Mouse (Mus musculus) thymus, adult 2 months (tissue): ENCODE measurements around the gene Map7d3. TPM values are rescaled to one million over a fixed set of nuclear protein-coding genes. Genes with fewer than 3 reads are reported as not detected.

ENCODE experiments used
- DNase-seq: peaks from one replicate; pipeline ENCODE4 v3.0.0; 2021
- H3K27ac ChIP-seq: fragments of 200-500 bp; 2 replicates; pipeline ENCODE4 v1.5.1; 2012; ENCODE audit warnings: low read length, control low read depth; ENCODE audit not compliant: control insufficient read depth, insufficient read depth
- H3K27me3 ChIP-seq: fragments of 200-500 bp; 2 replicates; pipeline ENCODE4 v1.6.1; 2012; ENCODE audit warnings: mild to moderate bottlenecking, low read length, moderate library complexity, mixed read lengths; ENCODE audit not compliant: control insufficient read depth, insufficient read depth
- H3K36me3 ChIP-seq: fragments of 200-500 bp; 2 replicates; pipeline ENCODE4 v1.6.1; 2012; ENCODE audit warnings: mild to moderate bottlenecking, low read length, moderate library complexity; ENCODE audit not compliant: control insufficient read depth, insufficient read depth
- H3K4me1 ChIP-seq: fragments of 200-500 bp; replicated peaks from 2 replicates; pipeline ENCODE4 v1.6.1; 2012; ENCODE audit warnings: low read length; ENCODE audit not compliant: control insufficient read depth, insufficient read depth
- H3K4me3 ChIP-seq: fragments of 200-500 bp; 2 replicates; pipeline ENCODE4 v1.5.1; 2012; ENCODE audit warnings: mild to moderate bottlenecking, low read length, control low read depth, moderate library complexity; ENCODE audit not compliant: control insufficient read depth, insufficient read depth
- CTCF ChIP-seq: fragments of 200-500 bp; IDR thresholded peaks from 2 replicates; pipeline ENCODE4 v1.5.1; 2012; ENCODE audit warnings: mild to moderate bottlenecking, control low read depth, low read length, moderate library complexity, borderline replicate concordance; ENCODE audit not compliant: control insufficient read depth, poor library complexity, insufficient read depth; ENCODE audit errors: extremely low read depth
- POLR2A ChIP-seq: fragments of 200-500 bp; IDR thresholded peaks from 2 replicates; pipeline ENCODE4 v1.6.1; 2012; ENCODE audit warnings: mild to moderate bottlenecking, low read length, control low read depth, moderate library complexity; ENCODE audit not compliant: control insufficient read depth, poor library complexity, insufficient read depth; ENCODE audit errors: extremely low read depth
- WGBS: fragments of 180-500 bp; shearing (Covaris S2); methylation state at CpG from one replicate; pipeline ENCODE4 v1.1.7; 2018; 5-methylcytosine and 5-hydroxymethylcytosine counted together
- polyA plus RNA-seq: library from polyadenylated mRNA; depleted of rRNA; stranded (reverse); fragments of >200 nt; gene quantifications from 2 replicates; pipeline ENCODE4 v1.2.3, GENCODE M21; 2012

Map7d3 gene
- polyA plus RNA-seq, 1 experiment: not detected

DNA sequence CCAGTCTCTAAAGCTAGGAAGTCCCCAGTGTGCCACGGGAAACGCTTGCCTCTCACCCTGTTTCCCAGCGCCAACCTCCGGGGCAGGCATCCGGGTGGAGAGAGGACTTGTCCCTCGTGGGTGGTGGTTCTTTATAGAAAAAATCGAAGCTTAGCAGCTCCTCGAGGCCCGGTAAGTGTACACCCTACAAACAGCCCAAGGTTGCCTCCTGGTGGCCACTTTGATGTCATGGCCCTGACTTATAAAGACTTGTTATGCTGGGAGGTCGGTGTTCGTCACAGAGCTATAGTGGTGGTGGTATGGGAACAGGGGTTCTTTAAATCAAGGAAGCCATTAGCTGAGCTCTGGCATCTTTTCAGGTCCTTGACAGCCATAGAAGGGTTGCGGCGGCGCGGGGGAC is 30.9 kb downstream of the Map7d3 start:
- DNase-seq: peak; percentile 11
- WGBS: 47% methylated on average over 15 of the region's 15 CpGs
- no peaks in the 10 kb centered on the region for H3K4me1 ChIP-seq

DNA sequence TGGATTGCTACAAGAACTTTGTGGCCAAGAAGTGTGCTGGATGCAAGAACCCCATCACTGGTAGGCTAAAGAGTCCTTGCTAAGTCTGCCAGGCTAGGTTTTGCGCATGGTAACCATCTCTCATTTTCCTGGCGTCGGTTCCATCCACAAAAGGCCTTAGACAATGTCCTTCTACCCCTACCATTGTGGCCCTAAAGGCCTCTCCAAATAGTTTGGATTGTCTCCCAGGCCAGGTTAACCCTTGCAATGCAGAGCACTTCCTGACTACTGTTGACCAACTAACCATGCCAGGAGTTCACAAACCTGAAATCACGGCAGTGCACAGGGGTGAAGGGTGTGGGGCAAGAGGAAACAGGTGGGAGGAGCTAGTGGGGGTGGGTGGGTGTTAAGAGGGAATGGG is 31.5 kb downstream of the Map7d3 start:
- Histone ChIP-seq H3K4me1 (no peaks in the 10 kb centered on the region), H3K27ac (no peak overlapping the region), H3K4me3 (no peak overlapping the region), H3K36me3 (no peaks in the 10 kb centered on the region), H3K27me3 (no peaks in the 10 kb centered on the region)
- TF ChIP-seq POLR2A: no peak
- no peak for TF ChIP-seq CTCF
- 95% methylated on average over 4 of the region's 4 CpGs for WGBS
- DNase-seq: no peak

More for the DNA sequence above, 30.9 kb downstream of the Map7d3 start:
- Histone ChIP-seq H3K4me3 (no peak overlapping the region), H3K27ac (no peak overlapping the region), H3K27me3 (no peaks in the 10 kb centered on the region), H3K36me3 (no peaks in the 10 kb centered on the region)
- no peak for TF ChIP-seq POLR2A
- no peak for TF ChIP-seq CTCF

DNA sequence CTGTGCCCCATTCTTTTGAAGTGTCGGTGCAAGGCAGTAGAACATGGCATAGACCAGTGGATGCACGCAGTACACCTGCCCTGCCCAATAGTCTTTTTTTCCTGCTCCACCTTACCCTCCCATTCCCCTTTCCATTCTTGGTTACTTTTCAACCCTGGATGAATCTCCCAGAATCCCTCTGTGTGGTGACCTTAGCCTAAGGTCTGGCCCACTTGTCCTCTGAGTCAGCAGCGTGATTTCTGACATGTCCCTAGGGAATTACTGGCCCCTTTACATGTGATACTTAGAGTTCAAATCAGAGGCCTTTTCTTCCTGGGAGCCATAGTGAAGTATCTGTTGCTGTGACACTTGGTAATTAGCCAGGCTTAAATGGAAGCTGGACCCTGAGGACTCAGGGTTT is 34.6 kb downstream of the Map7d3 start:
- TF ChIP-seq POLR2A (no peak), CTCF (no peak)
- H3K27ac ChIP-seq: no peak overlapping the region
- 80% methylated on average over 3 of the region's 3 CpGs for WGBS

DNA sequence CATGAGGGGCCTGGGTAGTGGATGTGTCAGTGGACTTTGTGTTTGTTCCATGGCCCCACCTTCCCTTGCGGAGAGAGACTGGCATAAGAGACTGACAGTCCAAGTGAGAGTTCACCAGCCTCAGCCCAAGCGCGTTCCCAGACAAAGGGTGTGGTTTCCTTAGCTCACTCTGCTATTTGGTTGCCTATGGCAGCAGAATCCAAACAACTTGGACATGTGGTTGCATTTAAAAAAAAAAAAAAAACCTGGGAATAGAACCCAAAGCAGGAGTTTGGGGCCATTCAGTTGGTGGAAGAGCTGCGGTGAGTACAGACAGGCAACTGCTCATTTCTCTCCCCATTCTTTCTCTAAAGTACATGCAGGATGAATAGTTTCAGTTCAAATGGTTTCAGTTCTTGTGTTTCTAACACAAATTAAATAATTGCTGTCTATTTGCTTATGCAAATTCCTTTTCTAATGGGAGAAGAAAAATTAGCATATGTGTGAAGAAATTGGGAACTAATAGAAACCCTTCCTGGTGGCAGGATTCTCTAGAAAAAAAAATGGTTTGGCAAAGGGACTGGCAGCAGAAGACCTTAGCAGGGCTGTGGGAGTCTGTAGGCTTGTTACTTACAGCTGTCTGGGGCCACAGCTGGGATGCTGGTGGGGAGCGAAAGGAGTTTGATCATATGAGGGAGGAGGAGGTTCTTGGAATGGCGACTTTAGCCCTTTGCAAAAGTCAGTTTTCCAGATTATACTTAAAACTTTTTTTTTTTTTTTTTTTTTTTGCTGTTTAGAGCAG is 35.7 kb downstream of the Map7d3 start:
- no peaks in the 10 kb centered on the region for H3K4me1 ChIP-seq
- no peak for DNase-seq
- no peaks in the 10 kb centered on the region for H3K27me3 ChIP-seq
- 87% methylated on average over 6 of the region's 6 CpGs for WGBS
- H3K4me3 ChIP-seq: no peak overlapping the region
- H3K27ac ChIP-seq: no peak overlapping the region
- no peaks in the 10 kb centered on the region for H3K36me3 ChIP-seq
- TF ChIP-seq CTCF: no peak

More for the DNA sequence above, 34.6 kb downstream of the Map7d3 start:
- H3K27me3 ChIP-seq: no peaks in the 10 kb centered on the region
- no peak overlapping the region for H3K4me3 ChIP-seq
- no peak for DNase-seq
- H3K36me3 ChIP-seq: no peaks in the 10 kb centered on the region
- no peaks in the 10 kb centered on the region for H3K4me1 ChIP-seq

DNA sequence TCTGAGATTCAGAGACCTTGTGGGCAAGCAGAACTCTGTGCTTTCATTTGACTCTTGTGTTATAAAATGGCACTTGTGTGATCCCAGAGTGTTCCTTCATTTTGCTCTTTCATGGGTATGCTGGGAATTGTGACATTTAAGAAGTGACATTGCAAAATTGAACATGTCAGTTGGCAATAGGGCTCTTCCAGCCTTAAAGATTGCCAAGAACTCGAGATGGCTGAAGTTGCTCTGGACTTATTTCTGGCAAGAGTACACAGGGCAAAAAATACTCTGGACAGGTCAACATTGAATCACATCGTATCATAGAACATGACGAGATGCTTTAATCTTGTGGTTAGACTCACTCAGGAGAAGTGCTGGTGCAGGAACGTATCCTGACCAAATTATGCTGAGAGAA is 48.8 kb downstream of the Map7d3 start:
- no peaks in the 10 kb centered on the region for H3K4me1 ChIP-seq
- no peaks in the 10 kb centered on the region for H3K36me3 ChIP-seq
- H3K4me3 ChIP-seq: no peak overlapping the region
- DNase-seq: no peak
- H3K27me3 ChIP-seq: no peaks in the 10 kb centered on the region
- TF ChIP-seq POLR2A: no peak
- TF ChIP-seq CTCF: no peak
- H3K27ac ChIP-seq: no peak overlapping the region
- 93% methylated on average over 4 of the region's 4 CpGs for WGBS

DNA sequence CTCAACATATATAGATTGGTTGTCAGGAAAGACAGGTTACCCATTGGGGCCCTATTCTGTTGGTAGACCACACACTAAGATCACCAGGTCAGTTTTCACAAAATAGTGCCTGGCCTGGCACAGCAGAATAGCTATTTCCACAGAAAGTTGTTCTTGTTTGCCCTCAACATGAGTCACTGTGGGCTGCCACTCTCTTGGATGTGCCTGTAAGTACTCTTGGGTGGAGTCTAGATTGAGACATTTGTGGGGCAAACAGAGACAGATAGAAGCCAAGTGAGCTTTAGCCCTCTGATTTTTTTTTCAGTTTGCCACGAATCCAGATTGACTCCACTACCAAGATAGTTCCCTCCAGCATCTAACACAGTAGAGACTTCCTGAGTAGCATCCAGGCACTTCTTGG is 50.4 kb downstream of the Map7d3 start:
- H3K27ac ChIP-seq: no peak overlapping the region
- no peaks in the 10 kb centered on the region for H3K4me1 ChIP-seq
- H3K4me3 ChIP-seq: no peak overlapping the region
- no peak for TF ChIP-seq CTCF
- TF ChIP-seq POLR2A: no peak
- no peaks in the 10 kb centered on the region for H3K27me3 ChIP-seq
- H3K36me3 ChIP-seq: no peaks in the 10 kb centered on the region
- no peak for DNase-seq
- WGBS: 94% methylated on average over 1 of the region's 1 CpGs

DNA sequence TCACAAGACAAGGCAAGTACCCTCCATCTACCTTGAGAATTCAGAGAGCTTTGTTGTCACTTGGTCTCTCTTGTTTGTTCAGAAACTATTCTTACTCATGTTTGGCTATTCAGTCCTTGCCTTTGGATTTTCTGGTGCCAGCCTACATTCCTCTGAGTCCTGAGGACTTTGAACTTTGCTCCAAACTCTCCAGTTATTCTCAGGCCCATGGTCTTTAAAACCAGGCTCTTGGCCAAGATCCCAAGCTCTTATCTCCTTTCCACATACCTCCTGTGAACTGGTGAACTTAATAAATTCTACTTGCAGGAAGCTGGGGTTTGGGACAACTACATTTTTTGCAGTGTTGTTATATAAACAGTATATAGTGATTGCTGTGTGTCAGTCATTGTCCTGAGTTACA is 52.3 kb downstream of the Map7d3 start:
- no peak for DNase-seq
- no peaks in the 10 kb centered on the region for H3K36me3 ChIP-seq
- TF ChIP-seq POLR2A (no peak), CTCF (no peak)
- H3K4me1 ChIP-seq: no peaks in the 10 kb centered on the region
- H3K27me3 ChIP-seq: no peaks in the 10 kb centered on the region
- no peak overlapping the region for H3K4me3 ChIP-seq
- no peak overlapping the region for H3K27ac ChIP-seq
